Mouse (Mus musculus): ENCODE results near the gene Trabd2b. TPM values are rescaled to one million over a fixed set of nuclear protein-coding genes. Genes with fewer than 3 reads are reported as not detected.

Gene Trabd2b
- polyA plus RNA-seq, 1 experiment: 0.63 TPM

GRCm38 (mm10) chr4:114487701-114488100, 81.2 kb downstream of the Trabd2b start:
- H3K27me3 ChIP-seq (ENCODE audit: control insufficient read depth, insufficient read depth, low read length, poor library complexity, severe bottlenecking): no peaks in the 10 kb centered on the region
- H3K4me3 ChIP-seq (ENCODE audit: low read depth, low read length): no peak overlapping the region
- H3K36me3 ChIP-seq (ENCODE audit: control insufficient read depth, insufficient read depth, low read length, poor library complexity, severe bottlenecking): no peaks in the 10 kb centered on the region
- no peaks in the 10 kb centered on the region; the same call in 1 of the 2 replicates for H3K9me3 ChIP-seq (replicated peaks; ENCODE audit: control insufficient read depth, insufficient read depth, low read length, poor library complexity, severe bottlenecking)
- TF ChIP-seq EP300 (IDR thresholded peaks at IDR 0.05; ENCODE audit: insufficient read depth, low read depth, low read length) (no peak), CTCF (IDR thresholded peaks at IDR 0.05; ENCODE audit: low read depth, low read length) (no peak), POLR2A (IDR thresholded peaks at IDR 0.05; ENCODE audit: insufficient read depth, low read length) (no peak)
- H3K27ac ChIP-seq (ENCODE audit: insufficient read depth, low read length): no peak overlapping the region
- no peak overlapping the region for H3K9ac ChIP-seq (ENCODE audit: low read depth, poor library complexity, severe bottlenecking)
- H3K4me1 ChIP-seq (ENCODE audit: control insufficient read depth, insufficient read depth, low read length): no peaks in the 10 kb centered on the region

DNA sequence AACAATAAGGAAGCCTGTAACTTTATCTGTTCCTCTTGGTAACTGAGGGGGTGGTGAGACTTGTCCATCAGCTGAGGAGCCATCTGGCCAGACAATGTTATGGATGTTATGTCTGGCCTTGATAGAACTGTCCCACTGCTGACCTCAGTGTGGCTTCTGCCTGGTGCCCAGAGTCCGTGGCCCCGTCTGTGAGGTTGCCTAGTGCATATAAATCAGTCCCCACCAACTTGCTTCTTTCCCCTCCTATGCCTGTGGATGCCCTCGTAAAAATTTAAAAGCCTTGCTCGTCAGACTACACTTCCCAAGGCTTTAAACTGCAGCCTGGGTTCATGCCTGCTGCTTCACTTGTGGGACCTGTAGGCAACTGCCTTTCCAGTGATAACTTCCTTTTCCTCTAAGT, 85.6 kb downstream of the Trabd2b start:
- no peaks in the 10 kb centered on the region for H3K36me3 ChIP-seq (ENCODE audit: control insufficient read depth, insufficient read depth, low read length, poor library complexity, severe bottlenecking)
- no peaks in the 10 kb centered on the region for H3K4me1 ChIP-seq (ENCODE audit: control insufficient read depth, insufficient read depth, low read length)
- no peak overlapping the region for H3K4me3 ChIP-seq (ENCODE audit: low read depth, low read length)
- H3K27me3 ChIP-seq (ENCODE audit: control insufficient read depth, insufficient read depth, low read length, poor library complexity, severe bottlenecking): no peaks in the 10 kb centered on the region
- H3K27ac ChIP-seq (ENCODE audit: insufficient read depth, low read length): no peak overlapping the region
- no peak overlapping the region for H3K9ac ChIP-seq (ENCODE audit: low read depth, poor library complexity, severe bottlenecking)
- TF ChIP-seq CTCF (IDR thresholded peaks at IDR 0.05; ENCODE audit: low read depth, low read length) (no peak), EP300 (IDR thresholded peaks at IDR 0.05; ENCODE audit: insufficient read depth, low read depth, low read length) (no peak), POLR2A (IDR thresholded peaks at IDR 0.05; ENCODE audit: insufficient read depth, low read length) (no peak)
- H3K9me3 ChIP-seq (replicated peaks; ENCODE audit: control insufficient read depth, insufficient read depth, low read length, poor library complexity, severe bottlenecking): no peaks in the 10 kb centered on the region; the same call in 1 of the 2 replicates

DNA sequence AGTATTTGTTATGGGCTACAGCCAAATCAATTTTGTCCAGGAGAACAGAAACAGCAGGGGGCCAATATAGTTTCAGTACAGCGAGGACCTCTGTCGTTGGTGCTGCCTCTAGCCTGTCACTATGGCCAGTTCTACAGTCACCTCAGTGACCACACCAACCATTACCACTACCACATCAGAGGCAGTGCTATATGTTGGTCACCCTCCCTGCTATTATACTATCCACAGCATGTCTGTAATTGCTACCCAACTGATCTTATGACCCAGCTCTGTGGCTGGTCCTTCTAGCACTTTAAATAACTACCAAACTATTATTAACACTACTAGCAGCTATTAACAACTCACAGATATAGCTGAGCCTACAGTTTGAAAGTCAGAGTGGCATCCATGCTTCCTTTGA, 87.5 kb downstream of the Trabd2b start:
- H3K27me3 ChIP-seq (ENCODE audit: control insufficient read depth, insufficient read depth, low read length, poor library complexity, severe bottlenecking): no peaks in the 10 kb centered on the region

GRCm38 (mm10) chr4:114495688-114496426, 89.3 kb downstream of the Trabd2b start:
- H3K9me3 ChIP-seq (replicated peaks; ENCODE audit: control insufficient read depth, insufficient read depth, low read length, poor library complexity, severe bottlenecking): no peaks in the 10 kb centered on the region
- H3K27ac ChIP-seq (ENCODE audit: insufficient read depth, low read length): no peak overlapping the region
- no peaks in the 10 kb centered on the region for H3K27me3 ChIP-seq (ENCODE audit: control insufficient read depth, insufficient read depth, low read length, poor library complexity, severe bottlenecking)
- H3K4me3 ChIP-seq (ENCODE audit: low read depth, low read length): no peak overlapping the region
- no peaks in the 10 kb centered on the region for H3K36me3 ChIP-seq (ENCODE audit: control insufficient read depth, insufficient read depth, low read length, poor library complexity, severe bottlenecking)
- no peak for TF ChIP-seq POLR2A (IDR thresholded peaks at IDR 0.05; ENCODE audit: insufficient read depth, low read length)
- TF ChIP-seq CTCF (IDR thresholded peaks at IDR 0.05; ENCODE audit: low read depth, low read length): no peak
- no peak for TF ChIP-seq EP300 (IDR thresholded peaks at IDR 0.05; ENCODE audit: insufficient read depth, low read depth, low read length)
- no peaks in the 10 kb centered on the region for H3K4me1 ChIP-seq (ENCODE audit: control insufficient read depth, insufficient read depth, low read length)
- no peak overlapping the region for H3K9ac ChIP-seq (ENCODE audit: low read depth, poor library complexity, severe bottlenecking)

More for the DNA sequence above, 87.5 kb downstream of the Trabd2b start:
- no peaks in the 10 kb centered on the region for H3K4me1 ChIP-seq (ENCODE audit: control insufficient read depth, insufficient read depth, low read length)
- H3K27ac ChIP-seq (ENCODE audit: insufficient read depth, low read length): no peak overlapping the region
- TF ChIP-seq POLR2A (IDR thresholded peaks at IDR 0.05; ENCODE audit: insufficient read depth, low read length): no peak
- no peak for TF ChIP-seq EP300 (IDR thresholded peaks at IDR 0.05; ENCODE audit: insufficient read depth, low read depth, low read length)
- no peak for TF ChIP-seq CTCF (IDR thresholded peaks at IDR 0.05; ENCODE audit: low read depth, low read length)
- H3K9me3 ChIP-seq (replicated peaks; ENCODE audit: control insufficient read depth, insufficient read depth, low read length, poor library complexity, severe bottlenecking): no peaks in the 10 kb centered on the region; the same call in 1 of the 2 replicates
- no peak overlapping the region for H3K9ac ChIP-seq (ENCODE audit: low read depth, poor library complexity, severe bottlenecking)
- no peaks in the 10 kb centered on the region for H3K36me3 ChIP-seq (ENCODE audit: control insufficient read depth, insufficient read depth, low read length, poor library complexity, severe bottlenecking)
- H3K4me3 ChIP-seq (ENCODE audit: low read depth, low read length): no peak overlapping the region

- no peaks in the 10 kb centered on the region for H3K36me3 ChIP-seq (ENCODE audit: control insufficient read depth, insufficient read depth, low read length, poor library complexity, severe bottlenecking)
- no peak for TF ChIP-seq POLR2A (IDR thresholded peaks at IDR 0.05; ENCODE audit: insufficient read depth, low read length)
- TF ChIP-seq CTCF (IDR thresholded peaks at IDR 0.05; ENCODE audit: low read depth, low read length): no peak
- no peak for TF ChIP-seq EP300 (IDR thresholded peaks at IDR 0.05; ENCODE audit: insufficient read depth, low read depth, low read length)
- H3K27me3 ChIP-seq (ENCODE audit: control insufficient read depth, insufficient read depth, low read length, poor library complexity, severe bottlenecking): no peaks in the 10 kb centered on the region
- no peak overlapping the region for H3K4me3 ChIP-seq (ENCODE audit: low read depth, low read length)
- no peaks in the 10 kb centered on the region for H3K4me1 ChIP-seq (ENCODE audit: control insufficient read depth, insufficient read depth, low read length)
- no peak overlapping the region for H3K9ac ChIP-seq (ENCODE audit: low read depth, poor library complexity, severe bottlenecking)
- H3K27ac ChIP-seq (ENCODE audit: insufficient read depth, low read length): no peak overlapping the region
- H3K9me3 ChIP-seq (replicated peaks; ENCODE audit: control insufficient read depth, insufficient read depth, low read length, poor library complexity, severe bottlenecking): no peaks in the 10 kb centered on the region
These were observed 93.1 kb downstream of the Trabd2b start for GRCm38 (mm10) chr4:114499650-114500049.

DNA sequence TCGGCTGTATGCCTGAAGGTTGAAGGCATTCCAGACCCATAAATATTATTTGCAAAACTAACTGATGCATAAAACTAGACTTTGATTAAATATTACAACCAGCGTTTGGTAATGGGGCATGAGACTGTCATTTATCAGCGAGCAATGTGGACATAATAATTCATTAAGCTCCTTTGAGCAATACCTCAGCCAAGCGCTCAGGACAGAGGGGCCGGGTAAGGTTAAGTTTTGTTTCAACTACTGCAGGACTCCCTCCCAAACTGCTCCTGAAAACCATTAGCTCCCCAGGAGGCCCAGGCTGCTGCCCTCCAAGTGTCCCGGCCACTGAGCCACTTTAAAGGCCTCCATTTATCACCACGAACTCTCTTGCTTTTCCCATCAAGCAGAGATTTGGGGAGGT, 93.8 kb downstream of the Trabd2b start:
- no peak overlapping the region for H3K4me3 ChIP-seq (ENCODE audit: low read depth, low read length)
- H3K36me3 ChIP-seq (ENCODE audit: control insufficient read depth, insufficient read depth, low read length, poor library complexity, severe bottlenecking): no peaks in the 10 kb centered on the region
- H3K27ac ChIP-seq (ENCODE audit: insufficient read depth, low read length): no peak overlapping the region
- no peaks in the 10 kb centered on the region for H3K9me3 ChIP-seq (replicated peaks; ENCODE audit: control insufficient read depth, insufficient read depth, low read length, poor library complexity, severe bottlenecking)
- H3K27me3 ChIP-seq (ENCODE audit: control insufficient read depth, insufficient read depth, low read length, poor library complexity, severe bottlenecking): no peaks in the 10 kb centered on the region
- no peak for TF ChIP-seq CTCF (IDR thresholded peaks at IDR 0.05; ENCODE audit: low read depth, low read length)
- TF ChIP-seq EP300 (IDR thresholded peaks at IDR 0.05; ENCODE audit: insufficient read depth, low read depth, low read length): no peak
- no peak for TF ChIP-seq POLR2A (IDR thresholded peaks at IDR 0.05; ENCODE audit: insufficient read depth, low read length)
- H3K4me1 ChIP-seq (ENCODE audit: control insufficient read depth, insufficient read depth, low read length): no peaks in the 10 kb centered on the region
- H3K9ac ChIP-seq (ENCODE audit: low read depth, poor library complexity, severe bottlenecking): no peak overlapping the region

Measured in ES-Bruce4 (cell line).